Mouse (Mus musculus) hematopoietic multipotent progenitor cell, adult 10-12 weeks (in vitro differentiated cells): ENCODE data around the gene Rnase2b. TPM values are rescaled to one million over a fixed set of nuclear protein-coding genes. Genes with fewer than 3 reads are reported as not detected.

Experiments
- polyA plus RNA-seq: library from polyadenylated mRNA; stranded (reverse); fragments of >175 nt; gene quantifications from 2 replicates; pipeline ENCODE4 v1.2.3, GENCODE M21; 2012; ENCODE audit warnings: low replicate concordance

The Rnase2b gene
- polyA plus RNA-seq, result not detected in 2 replicates

DNA sequence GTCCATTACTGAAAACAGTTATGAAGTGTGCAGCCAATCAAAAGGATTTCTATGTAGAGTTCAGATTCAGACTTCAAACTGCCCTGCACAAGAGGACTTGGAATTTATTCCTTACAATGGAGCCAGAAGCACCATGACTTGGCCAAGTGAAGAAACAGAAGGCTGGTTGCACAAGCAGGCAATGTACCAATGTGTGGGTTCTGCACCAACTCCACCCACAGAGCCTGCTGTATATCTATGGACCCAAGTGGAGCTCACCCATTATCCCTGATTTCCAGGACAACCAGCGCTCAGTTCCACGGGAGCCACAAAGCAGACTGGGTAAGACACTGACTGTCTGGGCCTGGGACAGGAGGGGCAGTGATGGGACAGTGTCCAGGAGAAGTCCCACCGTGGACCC is at the start of gene Rnase2b:
Gene Rnase2b, plus strand, starts transcription at position 285 of the 400 bp plus-strand sequence.

GRCm38 (mm10) chr14:51113916-51114560 is 48.0 kb upstream of the Rnase2b start, which contains the start of gene Eddm3b:
TSS of gene Eddm3b (plus strand) at chr14:51114426.

GRCm38 (mm10) chr14:51146685-51147084 is 15.4 kb upstream of the Rnase2b start, which contains the start of gene Rnase1:
TSS of gene Rnase1 (minus strand) at chr14:51146785.

DNA sequence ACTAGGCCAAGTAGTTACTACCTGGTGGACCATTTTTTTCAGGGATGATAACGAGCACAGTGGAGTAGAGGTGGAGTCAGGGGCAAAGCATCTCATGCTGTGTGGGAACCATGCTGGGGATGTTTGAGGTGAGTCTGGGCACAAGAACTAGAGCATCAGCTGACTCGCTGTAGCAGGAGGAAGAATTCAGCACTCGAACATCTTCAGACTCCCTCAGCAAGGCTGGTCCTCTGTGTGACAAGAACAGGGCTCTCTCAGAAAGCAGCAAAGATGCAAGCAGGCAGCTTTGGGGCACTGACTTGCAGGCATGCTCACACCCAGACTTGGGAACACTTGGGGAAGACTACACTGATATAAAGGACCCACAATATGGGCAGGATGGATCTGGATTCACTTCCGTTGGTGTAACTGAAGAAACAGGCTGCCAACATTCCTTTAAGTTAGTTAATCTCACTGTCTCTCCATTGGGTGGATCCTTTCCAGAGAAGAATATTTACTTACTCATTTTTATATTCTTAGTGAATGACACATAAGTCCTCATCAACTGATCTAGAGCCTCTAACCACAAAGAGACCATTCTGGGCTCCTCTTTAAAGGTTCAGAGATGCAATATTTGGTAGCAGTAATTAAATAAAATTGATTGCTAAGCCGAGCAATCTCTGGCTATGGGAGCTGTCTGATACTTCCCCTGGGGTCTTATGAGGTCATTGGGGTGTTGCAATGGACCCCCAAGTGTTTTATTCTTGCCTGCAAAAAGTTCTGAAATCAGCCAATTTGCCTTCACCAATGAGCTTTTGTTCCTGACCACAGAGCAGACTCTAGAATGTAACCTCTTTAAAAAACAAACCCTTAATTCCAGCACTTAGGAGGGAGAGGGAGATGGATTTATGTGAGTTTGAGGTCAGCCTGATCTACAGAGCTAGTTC is 37.3 kb downstream of the Rnase2b start, which contains the start of gene Ang2:
Gene Ang2, minus strand, starts transcription at position 51 of the 926 bp plus-strand sequence.

GRCm38 (mm10) chr14:51203115-51203514 is 41.1 kb downstream of the Rnase2b start, which contains the start of gene Ear14:
TSS of gene Ear14 (plus strand) at chr14:51203391.

Other genes with a start within 250 kb of the Rnase2b start
- gene Osgep, start 237.4 kb upstream of the Rnase2b start, polyA plus RNA-seq, result 23.9 and 61.6 TPM in 2 replicates
- 20.9 and 45.6 TPM in 2 replicates for gene Apex1, start 237.3 kb upstream of the Rnase2b start, polyA plus RNA-seq
- gene Pip4p1, start 231.4 kb upstream of the Rnase2b start, polyA plus RNA-seq, result 151 and 508 TPM in 2 replicates
- gene Pnp, start 231.2 kb upstream of the Rnase2b start, polyA plus RNA-seq, result 1.7 and 1.8 TPM in 2 replicates
- gene Gm49342, start 217.7 kb upstream of the Rnase2b start, polyA plus RNA-seq, result 1.7 TPM in 1 of 2 replicates, not detected in the other
- gene Pnp2, start 206.3 kb upstream of the Rnase2b start, polyA plus RNA-seq, result not detected in 2 replicates
- gene Rnase10, start 154.5 kb upstream of the Rnase2b start, polyA plus RNA-seq, result not detected in 2 replicates
- not detected in 2 replicates for gene Rnase9, start 120.4 kb upstream of the Rnase2b start, polyA plus RNA-seq
- not detected in 2 replicates for gene Rnase11, start 112.1 kb upstream of the Rnase2b start, polyA plus RNA-seq
- 0.40 TPM in 1 of 2 replicates, not detected in the other for gene Rnase12, start 104.6 kb upstream of the Rnase2b start, polyA plus RNA-seq
- not detected in 2 replicates for gene Olfr750, start 87.8 kb upstream of the Rnase2b start, polyA plus RNA-seq
- 0.76 and 1.6 TPM in 2 replicates for gene Rnase4, start 71.2 kb upstream of the Rnase2b start, polyA plus RNA-seq
- 0.21 TPM in 1 of 2 replicates, not detected in the other for gene Ang, start 71.1 kb upstream of the Rnase2b start, polyA plus RNA-seq
- gene Eddm3b, start 47.8 kb upstream of the Rnase2b start, polyA plus RNA-seq, result not detected in 2 replicates
- gene Rnase6, start 38.4 kb upstream of the Rnase2b start, polyA plus RNA-seq, result 7.7 and 15.1 TPM in 2 replicates
- gene Rnase1, start 15.5 kb upstream of the Rnase2b start, polyA plus RNA-seq, result not detected in 2 replicates
- gene Ang2, start 36.9 kb downstream of the Rnase2b start, polyA plus RNA-seq, result not detected in 2 replicates
- not detected in 2 replicates for gene Ear14, start 41.1 kb downstream of the Rnase2b start, polyA plus RNA-seq
- not detected in 2 replicates for gene Rnase2a, start 93.9 kb downstream of the Rnase2b start, polyA plus RNA-seq
- gene Gm7247, start 199.5 kb downstream of the Rnase2b start, polyA plus RNA-seq, result not detected in 2 replicates
- gene Vmn2r88, start 248.6 kb downstream of the Rnase2b start, polyA plus RNA-seq, result not detected in 2 replicates